Mouse (Mus musculus) heart, embryonic 11.5 days (tissue): ENCODE results near the gene Tnp1. TPM values are rescaled to one million over a fixed set of nuclear protein-coding genes. Genes with fewer than 3 reads are reported as not detected.

Experiments used
- polyA plus RNA-seq: library from polyadenylated mRNA; unstranded; fragments of >200 nt; fragmentation: Nextera tagmentation; extraction: Ambion mirVana; gene quantifications from 2 replicates; pipeline ENCODE4 v1.2.1, GENCODE M21; 2014

Tnp1 gene
- polyA plus RNA-seq, 1 experiment from 2014 or later: not detected

Other genes with a start within 250 kb of the Tnp1 start
- gene Igfbp2, start 191.4 kb downstream of the Tnp1 start, polyA plus RNA-seq: 87.8 and 88.7 TPM in 2 replicates
- 118 and 133 TPM in 2 replicates for gene Igfbp5, start 141.0 kb downstream of the Tnp1 start, polyA plus RNA-seq